ENCODE assay signal across 20 mouse cellular contexts in the genomic region with DNA sequence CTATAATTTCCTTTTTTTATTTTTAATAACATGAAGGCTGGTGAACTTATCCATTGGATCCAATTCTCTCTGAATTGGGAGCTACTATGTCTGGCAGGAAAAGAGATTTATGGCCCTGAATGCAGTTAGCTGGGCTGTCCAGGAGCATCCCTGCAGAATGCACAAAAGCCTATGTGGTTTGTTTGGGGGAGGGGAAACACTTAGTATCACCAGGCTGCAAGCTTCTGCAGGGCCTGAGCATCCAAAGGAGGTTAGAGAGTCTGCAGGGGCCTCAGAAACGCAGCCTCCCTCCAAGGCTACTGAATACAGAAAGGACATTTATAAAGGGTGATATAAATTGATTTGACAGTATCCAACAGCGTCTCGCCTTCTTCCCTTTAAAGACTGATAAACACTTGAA. TPM values are rescaled to one million over a fixed set of nuclear protein-coding genes. Genes with fewer than 3 reads are reported as not detected.
DNase-seq lines count a peak whose midpoint lies in the region; ATAC-seq and TF ChIP-seq lines count a peak whose summit lies in the region.
"Had no signal": no experiment of that assay in that cellular context is flagged by ENCODE, and none has a peak within 500 bp of the region (broad histone marks: within the 10 kb centered on the region; RNA-seq: fewer than 3 reads in every experiment).

No protein-coding gene starts in this region.

- H3K79me2 ChIP-seq in heart, adult 2 months (replicated peaks; ENCODE audit: control insufficient read depth, insufficient read depth, low read length): no peaks in the 10 kb centered on the region

- H3K4me2 ChIP-seq in hindbrain, embryonic 11.5 days (replicated peaks; ENCODE audit: low read depth, low read length): no peak overlapping the region
- no peak overlapping the region for H3K4me2 ChIP-seq in hindbrain, embryonic 14.5 days (replicated peaks)
- H3K4me2 ChIP-seq in midbrain, embryonic 15.5 days: no peak overlapping the region
- H3K4me2 ChIP-seq: forebrain, embryonic 15.5 days; limb, embryonic 13.5 days had no signal

- TF ChIP-seq EP300 in heart, adult 2 months (IDR thresholded peaks at IDR 0.05; ENCODE audit: insufficient read depth, low read depth, low read length): no peak

- peak; percentile 70 for ATAC-seq in hindbrain, embryonic 11.5 days (ENCODE audit: low FRiP score)
- ATAC-seq in hindbrain, embryonic 14.5 days (ENCODE audit: low FRiP score): peak; percentile 44; the same call in 1 of the 2 replicates
- ATAC-seq in midbrain, embryonic 15.5 days (replicated peaks): peak; percentile 60; the same call in 1 of the 2 replicates
- ATAC-seq: lung, postnatal 0 days had no signal

- peak; percentile 23 for DNase-seq in hindbrain, embryonic 11.5 days (ENCODE audit: low spot score)
- DNase-seq in hindbrain, embryonic 10.5 days (ENCODE audit: low spot score): no peak
- DNase-seq in hindbrain, embryonic 14.5 days (ENCODE audit: low spot score): no peak
- DNase-seq in retina, postnatal 1 day: peak; percentile 72
- no peak for DNase-seq in adrenal gland, postnatal 4 days (ENCODE audit: low spot score in 2 of 2)
- no peak for DNase-seq in kidney, adult 18-20 months
- no peak for DNase-seq in heart, adult 2 months
- DNase-seq: adrenal gland, postnatal 10 days; cerebellum, adult 2 months; kidney, adult 2 months; kidney, postnatal 14 days; thymus, adult 18-20 months had no signal

- no peak overlapping the region for H3K9ac ChIP-seq in hindbrain, embryonic 11.5 days (ENCODE audit: low read depth, low read length)
- H3K9ac ChIP-seq in hindbrain, embryonic 14.5 days: peak overlapping the region; percentile 17; the same call in 1 of the 2 replicates
- no peak overlapping the region for H3K9ac ChIP-seq in midbrain, embryonic 15.5 days
- H3K9ac ChIP-seq in heart, adult 2 months (ENCODE audit: low read depth, low read length): no peak overlapping the region
- H3K9ac ChIP-seq: forebrain, embryonic 15.5 days; limb, embryonic 13.5 days; liver, embryonic 14.5 days had no signal

- H3K9me3 ChIP-seq in hindbrain, embryonic 11.5 days (ENCODE audit: control insufficient read depth, low read length): no peaks in the 10 kb centered on the region
- H3K9me3 ChIP-seq in hindbrain, embryonic 10.5 days: no peaks in the 10 kb centered on the region
- H3K9me3 ChIP-seq in hindbrain, embryonic 14.5 days (ENCODE audit: control insufficient read depth, low read length): no peaks in the 10 kb centered on the region
- H3K9me3 ChIP-seq in midbrain, embryonic 15.5 days: no peaks in the 10 kb centered on the region
- H3K9me3 ChIP-seq: forebrain, embryonic 15.5 days; limb, embryonic 13.5 days had no signal

- no peak overlapping the region for H3K27ac ChIP-seq in hindbrain, embryonic 11.5 days (ENCODE audit: low read depth, low read length)
- no peak overlapping the region for H3K27ac ChIP-seq in hindbrain, embryonic 10.5 days
- peak overlapping the region; percentile 73 for H3K27ac ChIP-seq in hindbrain, embryonic 14.5 days
- H3K27ac ChIP-seq in midbrain, embryonic 15.5 days: peak overlapping the region; percentile 78
- no peak overlapping the region for H3K27ac ChIP-seq in heart, adult 2 months
- H3K27ac ChIP-seq: forebrain, embryonic 15.5 days; limb, embryonic 13.5 days; liver, embryonic 14.5 days had no signal

- no peaks in the 10 kb centered on the region for H3K36me3 ChIP-seq in hindbrain, embryonic 11.5 days (ENCODE audit: control insufficient read depth, insufficient read depth, low read length)
- H3K36me3 ChIP-seq in hindbrain, embryonic 10.5 days: no peaks in the 10 kb centered on the region
- H3K36me3 ChIP-seq in hindbrain, embryonic 14.5 days (replicated peaks; ENCODE audit: control insufficient read depth, insufficient read depth): peaks cover 8% of the 10 kb centered on the region; the same call in 1 of the 2 replicates
- H3K36me3 ChIP-seq in midbrain, embryonic 15.5 days (replicated peaks): 0 out of 2 replicates have a peak, but pooled peaks cover 4% of the 10 kb centered on the region
- H3K36me3 ChIP-seq in heart, adult 2 months (ENCODE audit: control insufficient read depth, insufficient read depth, low read length): no peaks in the 10 kb centered on the region
- H3K36me3 ChIP-seq: forebrain, embryonic 15.5 days; limb, embryonic 13.5 days had no signal

- 49% methylated on average over 3 of the region's 3 CpGs for WGBS in hindbrain, embryonic 11.5 days
- 63% methylated on average over 3 of the region's 3 CpGs for WGBS in hindbrain, embryonic 10.5 days
- WGBS in hindbrain, embryonic 14.5 days: 29% methylated on average over 3 of the region's 3 CpGs
- whole genome bisulfite sequencing in midbrain, embryonic 15.5 days: 20% methylated on average over 3 of the region's 3 CpGs
- 74% methylated on average over 3 of the region's 3 CpGs for WGBS in heart, adult 2 months

- no peaks in the 10 kb centered on the region for H3K27me3 ChIP-seq in hindbrain, embryonic 11.5 days (ENCODE audit: control insufficient read depth, insufficient read depth, low read length)
- no peaks in the 10 kb centered on the region for H3K27me3 ChIP-seq in hindbrain, embryonic 10.5 days (ENCODE audit: insufficient read depth, poor library complexity, severe bottlenecking)
- H3K27me3 ChIP-seq in hindbrain, embryonic 14.5 days (ENCODE audit: control insufficient read depth, insufficient read depth, low read length): no peaks in the 10 kb centered on the region
- H3K27me3 ChIP-seq in midbrain, embryonic 15.5 days (replicated peaks): no peaks in the 10 kb centered on the region
- no peaks in the 10 kb centered on the region for H3K27me3 ChIP-seq in heart, adult 2 months (ENCODE audit: control insufficient read depth, insufficient read depth, low read length)
- H3K27me3 ChIP-seq: forebrain, embryonic 15.5 days; limb, embryonic 13.5 days; megakaryocyte, embryonic 14.5 days had no signal

- intact Hi-C loops in heart, adult 2 months (cut with DNase I): no loop called here

- no peak for TF ChIP-seq POLR2A in heart, adult 2 months (IDR thresholded peaks at IDR 0.05; ENCODE audit: insufficient read depth, low read depth, low read length)

- H3K4me1 ChIP-seq in hindbrain, embryonic 11.5 days (replicated peaks; ENCODE audit: control insufficient read depth, insufficient read depth, low read length): peaks cover 4% of the 10 kb centered on the region; the same call in 1 of the 2 replicates
- peaks cover 30% of the 10 kb centered on the region for H3K4me1 ChIP-seq in hindbrain, embryonic 10.5 days (replicated peaks)
- H3K4me1 ChIP-seq in hindbrain, embryonic 14.5 days (replicated peaks; ENCODE audit: control insufficient read depth, insufficient read depth, low read length): peaks cover 30% of the 10 kb centered on the region
- H3K4me1 ChIP-seq in midbrain, embryonic 15.5 days: peaks cover 31% of the 10 kb centered on the region
- H3K4me1 ChIP-seq in heart, adult 2 months (ENCODE audit: control insufficient read depth, insufficient read depth, low read length): 0 out of 2 replicates have a peak, but pooled peaks cover 2% of the 10 kb centered on the region
- H3K4me1 ChIP-seq: megakaryocyte, embryonic 14.5 days had no signal

- no peak overlapping the region for H3K4me3 ChIP-seq in hindbrain, embryonic 11.5 days (ENCODE audit: low read depth, low read length)
- no peak overlapping the region for H3K4me3 ChIP-seq in hindbrain, embryonic 10.5 days
- H3K4me3 ChIP-seq in hindbrain, embryonic 14.5 days (replicated peaks; ENCODE audit: low read length): no peak overlapping the region
- H3K4me3 ChIP-seq in midbrain, embryonic 15.5 days: no peak overlapping the region
- H3K4me3 ChIP-seq in heart, adult 2 months: no peak overlapping the region
- H3K4me3 ChIP-seq: forebrain, embryonic 15.5 days; limb, embryonic 13.5 days; megakaryocyte, embryonic 14.5 days had no signal

- no peak for TF ChIP-seq CTCF in heart, adult 2 months (IDR thresholded peaks at IDR 0.05)

RNA-seq across cellular contexts. Expression of a gene that starts 41.8 kb away (rescaled TPM):
- polyA plus RNA-seq in hindbrain, embryonic 11.5 days (2014; fragmentation: Nextera tagmentation; extraction: Ambion mirVana): 49.1 and 60.1 TPM in 2 replicates
- 10.1 and 35.5 TPM in 2 replicates for polyA plus RNA-seq in hindbrain, embryonic 10.5 days (2016; fragmentation: Nextera tagmentation; extraction: Ambion mirVana)
- 175 and 177 TPM in 2 replicates for polyA plus RNA-seq in hindbrain, embryonic 14.5 days (2014; fragmentation: Nextera tagmentation; extraction: Ambion mirVana)
- 239 and 275 TPM in 2 replicates for polyA plus RNA-seq in midbrain, embryonic 15.5 days (2015; fragmentation: Nextera tagmentation; extraction: Ambion mirVana)
- 10 to 100 TPM; 35.8 to 41.8 TPM for total RNA-seq in adrenal gland, postnatal 4 days (2021)
- under 1 TPM in 1 of 2 experiments, not detected in 1; 0.20 TPM for total RNA-seq in heart, adult 2 months (2021)
- 0.16 and 0.41 TPM in 2 replicates for polyA plus RNA-seq in heart, adult 2 months (2012; rRNA removed)
- total RNA-seq: hematopoietic stem cell, adult 5-6 weeks; neutrophil, adult 5-6 weeks had no signal

Comparison
In these comparisons a context has a peak if more than half of its experiments do, and no peak if none do; other contexts are left out.
1. DNase-seq: peak in hindbrain, embryonic 11.5 days (single experiment) and retina, postnatal 1 day (single experiment); none in hindbrain, embryonic 10.5 days (single experiment), hindbrain, embryonic 14.5 days (single experiment), adrenal gland, postnatal 4 days (0 of 2), kidney, adult 18-20 months (single experiment) and heart, adult 2 months (0 of 2).
2. H3K27ac ChIP-seq: peak in hindbrain, embryonic 14.5 days (single experiment) and midbrain, embryonic 15.5 days (single experiment); none in hindbrain, embryonic 11.5 days (single experiment), hindbrain, embryonic 10.5 days (single experiment) and heart, adult 2 months (single experiment).
3. Peak in every context shown above with its lines, with median percentiles within 50 percentile points of each other: ATAC-seq.